Mouse (Mus musculus) myocyte (in vitro differentiated cells): ENCODE data around the gene Aldh2.

Experiments used
- CEBPB ChIP-seq: IDR thresholded peaks from 2 replicates; pipeline ENCODE4 v1.6.1; 2011; ENCODE audit warnings: mild to moderate bottlenecking, moderate library complexity; ENCODE audit not compliant: poor library complexity, insufficient read depth, severe bottlenecking
- E2F4 ChIP-seq: IDR thresholded peaks from one replicate; pipeline ENCODE4 v1.6.1; 2011; ENCODE audit warnings: mild to moderate bottlenecking, control low read depth, moderate library complexity; ENCODE audit not compliant: insufficient read depth
- MAX ChIP-seq: IDR thresholded peaks from one replicate; pipeline ENCODE4 v1.6.1; 2011; ENCODE audit warnings: low read depth, mild to moderate bottlenecking, control low read depth
- MYOG ChIP-seq, 3 experiments: IDR thresholded peaks; one replicate each; pipeline ENCODE4 v1.6.1; 2011; ENCODE audit warnings: control low read depth in 2 of 3, low read depth in 2 of 3, mild to moderate bottlenecking in 2 of 3; ENCODE audit not compliant: insufficient read length in 2 of 3, control insufficient read depth in 1 of 3, insufficient read depth in 1 of 3
- POLR2A ChIP-seq: IDR thresholded peaks from one replicate; pipeline ENCODE4 v1.6.1; 2011; ENCODE audit warnings: low read depth, mild to moderate bottlenecking, control low read depth, moderate library complexity; ENCODE audit not compliant: insufficient read length
- POLR2AphosphoS2 ChIP-seq: IDR thresholded peaks from one replicate; pipeline ENCODE4 v1.6.1; 2011; ENCODE audit warnings: low read depth, control low read depth; ENCODE audit not compliant: insufficient read length
- TCF12 ChIP-seq: IDR thresholded peaks from one replicate; pipeline ENCODE4 v1.6.1; 2011; ENCODE audit warnings: mild to moderate bottlenecking, control low read depth; ENCODE audit not compliant: poor library complexity, insufficient read depth, severe bottlenecking
- TCF3 ChIP-seq: IDR thresholded peaks from one replicate; pipeline ENCODE4 v1.6.1; 2011; ENCODE audit warnings: low read depth, control low read depth; ENCODE audit not compliant: insufficient read length
- USF1 ChIP-seq: IDR thresholded peaks from one replicate; pipeline ENCODE4 v1.6.1; 2011; ENCODE audit warnings: low read depth, mild to moderate bottlenecking, control low read depth, moderate library complexity

DNA sequence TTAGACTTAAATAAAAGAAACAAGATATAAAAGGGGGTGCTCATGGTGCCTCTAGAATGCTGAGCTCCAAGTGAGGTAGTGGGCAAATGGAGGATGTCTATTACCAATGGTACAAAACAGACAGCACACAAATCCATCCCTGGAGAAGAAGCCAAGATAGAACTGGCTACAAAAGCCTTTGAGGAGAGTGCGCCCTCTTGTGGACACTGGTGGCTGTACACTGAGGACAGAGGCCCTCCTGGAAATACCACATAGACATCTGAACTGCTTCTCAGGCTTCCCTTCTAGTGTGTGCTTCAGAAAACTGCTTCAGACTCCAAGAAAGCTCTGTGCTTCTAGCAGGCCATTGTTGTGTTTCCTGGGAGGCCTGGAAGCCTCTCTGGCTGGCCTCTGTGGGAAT is 34.2 kb upstream of the Aldh2 start:
- TF ChIP-seq POLR2A (no peak), USF1 (no peak), POLR2AphosphoS2 (no peak), CEBPB (no peak), MAX (no peak), TCF3 (no peak), E2F4 (no peak), MYOG (IDR thresholded peaks at IDR 0.05; ENCODE audit: control insufficient read depth in 1 of 3, insufficient read depth in 1 of 3, insufficient read length in 2 of 3, low read depth in 2 of 3) (no peak), TCF12 (no peak)
